Mouse (Mus musculus) forelimb bud, embryonic 11.5 days (tissue): ENCODE measurements around the gene Adamts8.

Source experiments
- DNase-seq: peaks from one replicate; pipeline ENCODE4 v3.0.0-alpha.2; 2012; ENCODE audit warnings: low read depth, low spot score

Gene Adamts8

GRCm38 (mm10) chr9:30922197-30922894 is 20.0 kb upstream of the Adamts8 start, which contains the start of gene Adamts15:
Gene Adamts15 (minus strand): TSS chr9:30922452.
- peak; percentile 79 for DNase-seq

DNA sequence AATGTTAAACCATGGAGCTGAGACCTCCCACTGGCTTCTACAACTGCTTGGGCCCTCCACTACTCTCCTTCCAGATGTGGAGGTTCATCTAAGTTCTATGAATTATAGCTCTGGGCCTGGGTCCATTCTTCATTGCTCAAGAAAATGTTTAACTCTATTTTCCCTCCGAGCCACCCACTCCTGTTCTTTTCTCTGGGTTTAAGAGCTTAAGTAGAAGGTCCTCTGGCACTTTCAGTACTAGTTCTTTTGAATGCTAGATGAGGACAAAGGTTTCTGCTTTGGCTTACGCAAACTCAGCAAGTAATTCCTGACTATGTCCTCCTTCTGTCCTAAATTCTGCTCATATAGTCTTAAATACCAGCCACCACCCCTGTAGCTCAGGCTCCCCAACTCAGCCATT is 13.6 kb upstream of the Adamts8 start:
- no peak for DNase-seq

- DNase-seq = no peak
These were observed 10.0 kb upstream of the Adamts8 start for GRCm38 (mm10) chr9:30932346-30932745.

DNA sequence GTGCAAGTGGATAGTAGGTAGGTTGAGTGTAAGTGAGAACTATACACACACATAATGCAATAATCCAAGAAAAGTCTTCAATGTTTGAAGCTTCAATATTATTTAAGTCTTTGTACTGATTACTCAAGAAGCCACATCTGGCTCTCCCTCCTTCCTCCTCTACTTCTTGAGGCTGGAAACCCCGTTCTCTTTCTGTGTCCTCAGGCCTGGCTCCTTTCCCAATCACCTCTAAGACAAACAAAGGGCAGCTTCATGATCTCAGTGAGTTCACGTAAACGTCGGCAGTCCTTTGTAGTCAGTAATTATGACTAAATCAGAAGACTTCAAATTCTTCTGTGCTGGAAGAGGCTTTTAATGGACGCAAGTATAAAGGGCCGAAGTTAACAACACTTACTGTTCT is 7.5 kb upstream of the Adamts8 start:
- DNase-seq = no peak

DNA sequence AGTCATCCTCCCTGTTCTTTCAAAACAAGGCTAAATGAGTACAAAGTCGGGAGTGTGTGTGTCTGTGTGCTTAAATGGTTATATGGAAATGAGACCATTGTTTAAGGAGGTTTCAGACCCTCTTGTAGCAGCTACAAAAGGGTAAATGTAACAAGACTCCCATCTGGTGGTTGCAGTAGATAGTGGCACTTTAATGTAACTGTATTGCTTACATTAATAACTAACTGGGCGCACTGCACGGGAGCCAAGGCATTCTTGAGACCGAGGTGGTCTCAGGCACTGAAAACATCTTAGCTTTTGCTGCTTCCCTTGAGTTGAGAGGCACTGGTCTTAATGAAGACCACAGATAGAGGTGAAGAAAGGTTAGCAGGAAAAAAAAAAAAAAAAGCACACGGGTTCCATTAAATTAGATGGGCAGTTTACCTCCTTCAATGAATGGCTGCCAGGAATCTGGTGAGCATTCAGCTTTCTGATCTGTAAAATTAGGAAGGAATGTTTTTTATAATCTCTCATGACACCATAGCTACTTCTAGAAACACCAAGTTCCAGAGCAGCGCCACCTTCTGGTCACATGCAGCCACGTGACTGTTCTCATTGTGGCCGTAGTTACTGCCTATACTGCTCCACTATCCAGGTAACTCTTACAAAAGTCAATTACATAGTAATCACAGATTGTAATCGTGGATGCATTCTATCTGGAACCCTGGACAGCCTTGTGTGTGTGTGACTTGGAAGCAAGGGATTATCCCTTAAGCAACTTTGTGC is 5.5 kb upstream of the Adamts8 start:
- peak; percentile 75 for DNase-seq

GRCm38 (mm10) chr9:30940328-30940727 is 2.0 kb upstream of the Adamts8 start:
- peak; percentile 92 for DNase-seq

- no peak for DNase-seq
These were observed 979 bp downstream of the Adamts8 start for GRCm38 (mm10) chr9:30943341-30943740.

GRCm38 (mm10) chr9:30944234-30944633 is 1.9 kb downstream of the Adamts8 start:
- no peak for DNase-seq

DNA sequence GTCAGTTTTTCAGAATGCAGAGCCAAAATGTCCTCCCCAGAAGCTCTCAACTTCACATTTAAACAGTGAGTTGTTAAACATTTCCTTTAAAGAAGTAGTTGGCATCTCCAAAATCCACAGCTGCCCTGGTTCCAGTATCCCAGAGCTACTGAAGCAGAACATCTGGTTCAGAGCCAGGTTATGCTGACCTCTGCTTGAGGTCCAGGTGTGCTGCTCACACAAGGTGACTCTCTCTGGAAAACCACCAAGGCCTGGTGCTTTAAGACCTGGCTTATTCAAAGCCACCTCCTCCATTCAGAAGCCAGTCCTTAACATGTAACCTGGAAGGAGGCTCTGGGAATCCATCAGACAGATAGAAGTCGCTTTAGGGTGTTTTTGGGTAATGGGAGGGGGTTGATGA is 2.9 kb downstream of the Adamts8 start:
- DNase-seq = no peak

GRCm38 (mm10) chr9:30949422-30949821 is 7.1 kb downstream of the Adamts8 start:
- DNase-seq = no peak

- no peak for DNase-seq
These were observed 7.6 kb downstream of the Adamts8 start for GRCm38 (mm10) chr9:30949971-30950370.

DNA sequence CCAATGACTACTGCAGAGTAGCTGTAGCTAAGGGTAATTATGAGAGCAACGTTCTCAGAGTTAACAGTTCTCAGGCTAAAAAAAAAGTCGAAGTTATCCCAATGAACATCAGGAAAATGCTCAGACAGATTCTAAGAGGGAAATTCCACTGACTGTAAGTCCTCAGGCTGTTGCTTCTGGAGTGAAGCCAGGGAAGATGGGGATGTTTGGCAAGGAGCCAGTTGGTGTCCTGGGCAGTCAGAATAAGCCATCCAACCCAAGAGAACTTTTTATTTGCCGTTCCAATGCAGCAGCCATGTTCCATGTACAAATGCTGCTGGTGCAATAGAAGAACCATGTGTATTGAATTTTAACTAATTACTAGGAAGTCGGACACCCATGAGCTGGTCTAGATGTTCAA is 8.2 kb downstream of the Adamts8 start:
- DNase-seq = no peak

- DNase-seq = no peak
These were observed 9.1 kb downstream of the Adamts8 start for GRCm38 (mm10) chr9:30951461-30951860.

- DNase-seq = no peak
These were observed 10.9 kb downstream of the Adamts8 start for GRCm38 (mm10) chr9:30953287-30953686.

DNA sequence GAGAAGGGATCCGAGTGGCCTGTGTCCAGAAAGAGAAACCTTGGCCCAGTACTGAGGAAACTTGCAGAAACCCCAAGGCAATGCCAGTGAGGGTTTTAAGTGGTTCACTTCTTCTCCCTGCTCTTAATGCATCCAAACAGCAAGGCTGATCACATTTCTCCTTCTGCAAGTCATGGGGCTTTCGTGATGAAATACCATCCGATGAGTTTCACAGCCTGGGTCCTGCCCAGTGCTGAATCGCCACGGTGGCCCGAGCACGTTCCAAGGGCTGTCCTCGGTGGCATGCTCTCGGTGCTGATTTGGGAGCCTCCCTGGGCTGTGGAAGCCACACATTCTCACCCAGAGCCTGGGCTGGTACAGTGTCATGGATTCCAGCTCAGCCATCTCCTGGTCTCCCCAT is 12.9 kb downstream of the Adamts8 start:
- no peak for DNase-seq

- DNase-seq = no peak
These were observed 21.4 kb downstream of the Adamts8 start for GRCm38 (mm10) chr9:30963780-30964179.

- DNase-seq = no peak
These were observed 22.3 kb downstream of the Adamts8 start for GRCm38 (mm10) chr9:30964685-30965084.

DNA sequence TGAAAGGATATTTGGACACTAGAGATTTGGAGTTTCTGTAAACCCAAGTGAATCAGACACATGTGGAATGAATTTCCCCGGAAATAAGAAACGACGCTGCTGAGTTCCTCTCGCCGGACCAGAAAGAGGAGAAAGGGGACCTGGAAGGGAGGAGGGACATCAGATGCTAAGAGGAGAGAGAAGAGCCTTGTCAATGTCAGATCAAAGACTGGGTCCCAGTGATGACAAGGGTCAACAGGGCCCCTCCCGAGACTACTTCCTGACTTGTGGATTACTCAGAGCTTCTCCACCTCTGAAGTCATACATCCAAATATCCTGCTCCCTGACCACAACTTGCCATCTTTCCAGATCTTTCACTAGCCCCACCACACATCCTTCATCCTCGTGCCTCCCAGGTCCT is 24.5 kb downstream of the Adamts8 start:
- DNase-seq = no peak

DNA sequence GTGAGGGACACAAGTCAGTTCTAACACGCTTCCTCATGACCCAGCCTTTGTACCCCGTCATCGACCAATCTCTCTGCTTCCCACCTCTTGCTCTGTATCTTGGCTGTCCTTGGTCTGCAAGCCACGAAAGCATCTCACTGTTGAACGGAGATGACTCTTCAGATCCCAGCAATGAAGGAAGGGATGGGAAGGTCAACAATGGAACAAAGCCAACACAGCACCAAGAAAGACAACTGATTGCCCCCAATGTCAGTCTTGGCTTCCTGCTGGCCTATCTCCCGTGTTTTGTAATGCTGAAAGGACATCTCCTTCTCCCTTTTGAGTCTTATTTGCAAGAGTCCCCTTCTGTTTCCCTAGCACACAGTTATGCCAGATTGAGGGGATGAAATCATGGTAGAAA is 25.8 kb downstream of the Adamts8 start:
- no peak for DNase-seq

DNA sequence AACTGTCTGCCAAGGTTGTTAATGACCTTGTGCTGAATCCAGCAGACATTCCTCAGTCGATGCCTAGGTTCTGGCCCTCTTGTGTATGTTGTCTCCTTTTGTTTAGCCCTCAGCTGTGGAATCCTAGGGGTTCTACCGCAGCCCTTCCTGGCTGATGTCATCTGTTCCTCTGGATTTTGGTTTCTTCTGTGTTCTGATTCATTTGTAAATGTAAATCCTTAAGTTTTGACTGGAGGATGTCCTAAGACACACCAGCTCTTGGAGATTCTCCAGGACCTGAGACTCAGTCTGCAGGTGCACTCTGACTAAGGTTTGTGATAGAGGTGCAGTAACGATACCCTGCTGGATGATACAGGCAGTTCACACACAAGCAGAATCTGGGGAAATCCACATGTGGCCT is 27.6 kb downstream of the Adamts8 start:
- DNase-seq = no peak

DNA sequence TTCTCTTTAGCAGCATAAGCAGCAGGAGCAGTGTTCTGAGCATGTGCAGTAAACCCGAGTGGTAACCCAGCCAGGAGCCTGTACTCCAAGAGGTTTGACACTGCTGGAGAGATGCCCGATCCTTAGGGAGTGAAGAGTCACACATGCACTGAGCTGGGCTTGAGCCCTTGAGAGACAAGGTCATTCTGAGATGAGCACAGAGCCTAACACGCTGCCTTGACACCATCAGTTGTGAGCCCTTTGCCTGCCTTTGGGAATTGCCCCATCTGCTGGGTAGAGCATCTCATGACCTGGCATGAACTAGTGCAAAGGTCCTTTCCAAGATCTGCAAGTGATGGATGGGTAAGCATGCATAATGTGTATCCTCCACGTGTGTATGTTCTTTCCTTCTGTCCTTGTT is 29.6 kb downstream of the Adamts8 start:
- DNase-seq = no peak

GRCm38 (mm10) chr9:30976339-30977023 is 34.1 kb downstream of the Adamts8 start:
- peak; percentile 77 for DNase-seq

- DNase-seq = no peak
These were observed 38.1 kb downstream of the Adamts8 start for GRCm38 (mm10) chr9:30980467-30980866.
